In the genomic region with DNA sequence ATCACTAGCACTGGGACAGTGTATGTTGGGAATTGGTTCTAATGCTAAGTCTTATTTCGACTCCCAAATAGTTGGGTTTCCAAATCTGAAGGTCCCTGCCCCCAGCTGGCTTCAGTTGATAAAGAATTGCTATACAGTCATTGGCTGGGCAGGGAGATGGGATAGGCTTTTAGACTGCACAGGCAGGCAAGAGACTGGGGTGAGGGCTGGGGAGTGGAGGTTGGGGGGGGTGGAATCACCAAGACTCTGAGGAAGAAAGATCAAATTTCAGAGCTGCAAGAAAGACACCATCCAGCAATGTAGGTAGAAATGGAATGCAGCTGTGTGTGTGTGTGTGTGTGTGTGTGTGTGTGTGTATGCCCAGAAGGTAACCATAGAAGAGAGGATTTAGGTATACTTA, we compare ENCODE assay signal across 23 mouse cellular contexts.
A peak's percentile ranks its signal among the peaks of the same experiment; 100 is the strongest.
DNase-seq lines count a peak whose midpoint lies in the region; ATAC-seq and TF ChIP-seq lines count a peak whose summit lies in the region.
"Had no signal": no experiment of that assay in that cellular context is flagged by ENCODE, and none has a peak within 500 bp of the region (broad histone marks: within the 10 kb centered on the region; RNA-seq: fewer than 3 reads in every experiment).

No protein-coding gene starts in this region.

- WGBS in lung, embryonic 14.5 days: 67% methylated on average over 1 of the region's 1 CpGs
- WGBS in embryonic facial prominence, embryonic 12.5 days: 71% methylated on average over 1 of the region's 1 CpGs
- WGBS in liver, embryonic 13.5 days (ENCODE audit: insufficient replicate concordance): 18% methylated on average over 1 of the region's 1 CpGs
- WGBS in hindbrain, embryonic 10.5 days: 85% methylated on average over 1 of the region's 1 CpGs

- H3K27me3 ChIP-seq in lung, embryonic 14.5 days (ENCODE audit: insufficient read depth, low read length): no peaks in the 10 kb centered on the region
- no peaks in the 10 kb centered on the region for H3K27me3 ChIP-seq in embryonic facial prominence, embryonic 12.5 days
- H3K27me3 ChIP-seq in liver, embryonic 13.5 days: no peaks in the 10 kb centered on the region
- no peaks in the 10 kb centered on the region for H3K27me3 ChIP-seq in hindbrain, embryonic 10.5 days (ENCODE audit: insufficient read depth, poor library complexity, severe bottlenecking)
- H3K27me3 ChIP-seq: forebrain, embryonic 13.5 days; megakaryocyte, embryonic 14.5 days; midbrain, embryonic 15.5 days; neural tube, embryonic 12.5 days had no signal

- no peaks in the 10 kb centered on the region for H3K36me3 ChIP-seq in lung, embryonic 14.5 days (ENCODE audit: insufficient read depth)
- H3K36me3 ChIP-seq in embryonic facial prominence, embryonic 12.5 days: no peaks in the 10 kb centered on the region
- no peaks in the 10 kb centered on the region for H3K36me3 ChIP-seq in liver, embryonic 13.5 days
- H3K36me3 ChIP-seq in hindbrain, embryonic 10.5 days: no peaks in the 10 kb centered on the region
- H3K36me3 ChIP-seq: midbrain, embryonic 15.5 days; neural tube, embryonic 12.5 days had no signal

- no peak overlapping the region for H3K9ac ChIP-seq in lung, embryonic 14.5 days
- no peak overlapping the region for H3K9ac ChIP-seq in embryonic facial prominence, embryonic 12.5 days
- no peak overlapping the region for H3K9ac ChIP-seq in liver, embryonic 13.5 days
- H3K9ac ChIP-seq: forebrain, embryonic 13.5 days; hindbrain, embryonic 14.5 days; midbrain, embryonic 15.5 days; neural tube, embryonic 12.5 days had no signal

- H3K27ac ChIP-seq in lung, embryonic 14.5 days (ENCODE audit: low read depth): no peak overlapping the region
- no peak overlapping the region for H3K27ac ChIP-seq in embryonic facial prominence, embryonic 12.5 days
- H3K27ac ChIP-seq in liver, embryonic 13.5 days: no peak overlapping the region
- no peak overlapping the region for H3K27ac ChIP-seq in hindbrain, embryonic 10.5 days
- H3K27ac ChIP-seq: forebrain, embryonic 13.5 days; hindbrain, embryonic 14.5 days; kidney, postnatal 0 days; left cerebral cortex, adult 2 months; midbrain, embryonic 15.5 days; neural tube, embryonic 12.5 days had no signal

- no peaks in the 10 kb centered on the region for H3K4me1 ChIP-seq in lung, embryonic 14.5 days (ENCODE audit: insufficient read depth)
- peaks cover 15% of the 10 kb centered on the region; the same call in 1 of the 2 replicates for H3K4me1 ChIP-seq in embryonic facial prominence, embryonic 12.5 days
- H3K4me1 ChIP-seq in liver, embryonic 13.5 days (replicated peaks): peaks cover 6% of the 10 kb centered on the region; the same call in 1 of the 2 replicates
- peaks cover 6% of the 10 kb centered on the region for H3K4me1 ChIP-seq in hindbrain, embryonic 10.5 days (replicated peaks)
- H3K4me1 ChIP-seq: forebrain, embryonic 13.5 days; midbrain, embryonic 15.5 days; neural tube, embryonic 12.5 days had no signal

- TF ChIP-seq CTCF in lung, embryonic 14.5 days (IDR thresholded peaks at IDR 0.05; ENCODE audit: low read depth): no peak

- no peak for DNase-seq in lung, embryonic 14.5 days
- no peak for DNase-seq in lung, postnatal 14 days
- DNase-seq in liver, embryonic 13.5 days: peak; percentile 8
- DNase-seq in hindbrain, embryonic 10.5 days (ENCODE audit: low spot score): no peak
- no peak for DNase-seq in spleen, postnatal 36 days (ENCODE audit: low spot score in 2 of 2)
- DNase-seq in retina, embryonic 14.5 days (ENCODE audit: low spot score): no peak
- DNase-seq: adrenal gland, adult 8-10 months; cerebellum, adult 9-10 months; heart, postnatal 36 days; kidney, adult 18-20 months; lung, postnatal 10 days; right cerebral cortex, postnatal 4 days had no signal

- H3K9me3 ChIP-seq in lung, embryonic 14.5 days (ENCODE audit: low read depth, low read length): no peaks in the 10 kb centered on the region
- H3K9me3 ChIP-seq in embryonic facial prominence, embryonic 12.5 days: no peaks in the 10 kb centered on the region
- no peaks in the 10 kb centered on the region for H3K9me3 ChIP-seq in liver, embryonic 13.5 days (replicated peaks)
- no peaks in the 10 kb centered on the region for H3K9me3 ChIP-seq in hindbrain, embryonic 10.5 days
- H3K9me3 ChIP-seq: forebrain, embryonic 13.5 days; megakaryocyte, embryonic 14.5 days; midbrain, embryonic 15.5 days; neural tube, embryonic 12.5 days had no signal

- H3K4me3 ChIP-seq in lung, embryonic 14.5 days (ENCODE audit: low read depth, low read length): no peak overlapping the region
- no peak overlapping the region for H3K4me3 ChIP-seq in embryonic facial prominence, embryonic 12.5 days
- no peak overlapping the region for H3K4me3 ChIP-seq in liver, embryonic 13.5 days (replicated peaks)
- H3K4me3 ChIP-seq in hindbrain, embryonic 10.5 days: no peak overlapping the region
- H3K4me3 ChIP-seq: erythroblast, embryonic 14.5 days; forebrain, embryonic 13.5 days; left cerebral cortex, adult 2 months; megakaryocyte, embryonic 14.5 days; midbrain, embryonic 15.5 days; neural tube, embryonic 12.5 days had no signal

- H3K4me2 ChIP-seq in lung, embryonic 14.5 days: no peak overlapping the region
- no peak overlapping the region for H3K4me2 ChIP-seq in embryonic facial prominence, embryonic 12.5 days (replicated peaks)
- H3K4me2 ChIP-seq in liver, embryonic 13.5 days: no peak overlapping the region
- H3K4me2 ChIP-seq: forebrain, embryonic 13.5 days; hindbrain, embryonic 14.5 days; midbrain, embryonic 15.5 days; neural tube, embryonic 12.5 days had no signal

- 0 out of 2 replicates have a peak, but pooled peaks have one; percentile 52 for ATAC-seq in lung, embryonic 14.5 days (ENCODE audit: insufficient read depth)
- ATAC-seq in embryonic facial prominence, embryonic 12.5 days (ENCODE audit: insufficient number of reproducible peaks, insufficient read depth, low FRiP score, low TSS enrichment): peak; percentile 41; the same call in 1 of the 2 replicates
- ATAC-seq in liver, embryonic 13.5 days (ENCODE audit: low read depth): peak; percentile 99
- peak; percentile 96 for ATAC-seq in megakaryocyte-erythroid progenitor cell, adult 5-6 weeks (replicated peaks; ENCODE audit: low FRiP score, low TSS enrichment, poor library complexity, severe bottlenecking)
- ATAC-seq: forebrain, embryonic 13.5 days; inflammation-experienced regulatory T-cells, adult 6 months; midbrain, embryonic 15.5 days had no signal

Comparison
In these comparisons a context has a peak if more than half of its experiments do, and no peak if none do; other contexts are left out.
1. ATAC-seq: peak in every context shown above with its lines; median percentile 99 in liver, embryonic 13.5 days; 96 in megakaryocyte-erythroid progenitor cell, adult 5-6 weeks; 52 in lung, embryonic 14.5 days; 41 in embryonic facial prominence, embryonic 12.5 days.